Mouse (Mus musculus) c-Kit-negative CD71-positive TER-119-positive erythroid progenitor cells, embryonic 14.5 days (primary cell): ENCODE measurements at regions not wholly inside any gene's neighbourhood (a gene's known extent, or its start where the extent isn't known, plus 50 kb on each side); places are given as distances from the start of the nearest gene placed in this dataset.

ENCODE experiments used
- DNase-seq: peaks from one replicate; pipeline ENCODE4 v3.0.0-alpha.2; 2013; ENCODE audit warnings: low read depth, low spot score

DNA sequence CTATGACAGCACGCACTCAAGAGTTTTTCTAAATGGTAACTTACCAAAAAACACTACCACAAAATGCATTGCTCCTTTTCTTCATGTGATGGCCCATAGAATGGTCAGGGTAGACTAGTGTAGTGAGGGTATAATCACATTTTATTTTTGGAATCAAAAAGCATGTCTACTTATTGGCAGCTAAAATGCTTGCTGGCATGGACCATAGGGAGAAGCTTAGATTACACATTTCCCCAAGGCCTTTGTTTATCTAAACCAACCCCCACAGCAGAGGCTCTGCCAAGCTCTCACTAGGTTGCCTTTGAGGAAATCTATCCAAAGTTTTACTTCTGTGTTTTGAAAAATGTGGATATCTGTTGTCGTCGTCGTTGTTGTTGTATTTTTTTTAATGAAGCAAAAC lies 235.3 kb upstream of the Rnaseh2b start:
- no peak for DNase-seq

- DNase-seq = no peak
These were observed 234.3 kb upstream of the Rnaseh2b start for GRCm38 (mm10) chr14:62058100-62058499.

GRCm38 (mm10) chr14:62071140-62071539 lies 221.2 kb upstream of the Rnaseh2b start:
- DNase-seq = no peak

DNA sequence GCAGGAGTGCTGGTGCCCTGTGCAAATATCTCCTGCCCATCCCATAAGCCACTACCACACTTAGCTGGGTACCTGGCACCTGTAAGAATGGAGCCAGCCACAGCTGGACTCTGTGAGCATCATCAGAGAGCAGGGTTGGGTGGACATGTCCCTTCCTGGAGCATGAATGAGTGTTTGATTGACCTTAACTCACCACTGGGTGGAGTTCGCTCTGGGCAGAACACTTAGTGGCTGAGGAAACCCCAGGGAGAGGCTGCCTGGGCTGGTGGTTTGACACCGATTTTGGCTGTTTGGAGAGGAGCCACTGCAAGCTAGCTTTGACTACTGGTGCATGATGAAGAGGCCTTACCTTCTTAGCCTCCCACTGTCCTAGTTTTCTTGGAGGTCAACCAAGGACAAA lies 208.3 kb upstream of the Rnaseh2b start:
- DNase-seq = no peak

GRCm38 (mm10) chr14:62088174-62088573 lies 204.2 kb upstream of the Rnaseh2b start:
- DNase-seq = no peak

DNA sequence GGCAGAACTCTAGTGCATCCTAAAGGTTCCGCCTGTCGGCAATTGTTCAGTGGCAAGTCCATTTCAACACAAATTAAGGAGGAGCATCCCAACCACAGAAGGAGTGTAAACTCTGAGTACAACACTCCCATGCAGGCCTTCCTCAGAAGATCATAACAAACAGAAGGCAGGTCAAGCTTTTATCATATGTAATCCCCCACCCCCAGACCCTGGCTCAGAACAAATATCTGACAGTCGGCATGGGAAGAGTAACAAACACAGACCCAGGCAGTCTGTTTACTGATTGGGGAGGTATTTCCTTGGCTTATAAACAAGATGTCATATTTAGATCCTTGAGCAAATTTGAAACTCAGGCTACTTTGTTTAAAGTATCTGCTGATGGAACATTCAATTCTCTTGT lies 174.9 kb upstream of the Rnaseh2b start:
- no peak for DNase-seq

- DNase-seq = no peak
These were observed 173.8 kb upstream of the Rnaseh2b start for GRCm38 (mm10) chr14:62118542-62118953.

DNA sequence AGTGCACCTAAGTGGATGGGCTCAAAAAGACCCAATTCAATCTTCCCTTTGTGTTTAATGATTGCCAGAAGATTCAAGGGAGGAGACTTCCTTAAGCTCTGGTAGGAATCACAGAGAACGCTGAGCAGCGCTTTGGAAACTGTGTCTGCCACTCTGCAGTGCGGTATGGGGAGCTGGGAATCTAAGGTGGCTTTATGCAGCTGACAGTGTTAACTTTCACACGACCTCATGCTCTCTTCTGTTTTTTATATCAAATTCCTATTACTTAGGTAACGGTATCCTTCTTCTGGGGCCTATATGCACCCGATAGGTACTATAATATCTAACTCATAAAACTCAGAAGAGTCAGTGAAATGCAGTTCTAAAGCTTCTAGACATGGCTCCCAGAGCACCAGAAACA lies 163.5 kb upstream of the Rnaseh2b start:
- no peak for DNase-seq

DNA sequence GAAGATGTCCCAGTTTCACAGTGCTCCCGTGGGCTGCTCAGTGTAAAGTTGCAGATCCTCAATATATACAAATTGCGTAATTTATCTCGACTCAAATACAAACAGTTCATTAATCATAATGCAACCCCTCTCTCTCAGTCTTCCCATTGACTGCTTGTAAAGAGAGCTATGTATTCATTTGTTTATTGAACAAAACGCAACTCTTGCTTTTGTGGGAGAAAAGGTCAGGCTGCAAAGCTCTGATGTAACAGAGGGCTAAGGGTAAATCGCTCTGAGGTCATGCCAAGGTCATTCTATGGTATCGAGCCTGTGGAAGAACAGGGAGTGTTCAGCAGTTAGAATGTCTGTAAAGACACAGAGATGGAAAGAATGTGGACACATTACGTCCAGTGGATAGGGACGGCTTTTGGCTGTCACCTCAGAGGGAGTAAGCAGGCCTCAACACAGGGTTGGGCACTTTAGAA lies 160.0 kb upstream of the Rnaseh2b start:
- no peak for DNase-seq

- DNase-seq = no peak
These were observed 154.4 kb upstream of the Rnaseh2b start for GRCm38 (mm10) chr14:62137981-62138380.

GRCm38 (mm10) chr14:62144385-62145030 lies 147.9 kb upstream of the Rnaseh2b start:
- DNase-seq = no peak

GRCm38 (mm10) chr14:62157038-62157716 lies 135.2 kb upstream of the Rnaseh2b start:
- DNase-seq = no peak

GRCm38 (mm10) chr14:62159690-62160089 lies 132.7 kb upstream of the Rnaseh2b start:
- no peak for DNase-seq

- no peak for DNase-seq
These were observed 129.1 kb upstream of the Rnaseh2b start for GRCm38 (mm10) chr14:62163120-62163796.

DNA sequence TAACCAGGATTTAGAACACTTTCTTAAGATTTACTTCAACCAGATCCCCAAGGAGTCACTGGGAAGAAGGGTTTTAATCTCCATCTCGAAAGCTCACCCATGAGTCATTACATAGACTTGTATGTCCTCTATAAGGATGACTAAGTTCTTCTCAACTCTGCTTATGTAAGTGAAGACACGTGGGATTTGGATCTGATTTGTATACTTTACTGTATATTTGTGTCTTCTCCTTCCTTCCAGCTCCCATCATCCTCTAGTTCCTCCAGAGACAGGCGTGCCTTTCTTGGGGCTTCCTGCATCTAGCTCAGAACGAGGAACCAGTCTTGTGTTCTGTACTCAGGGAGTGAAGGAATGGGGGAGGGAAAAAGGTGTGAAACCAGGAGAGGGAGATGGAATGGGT lies 127.5 kb upstream of the Rnaseh2b start:
- DNase-seq = no peak

DNA sequence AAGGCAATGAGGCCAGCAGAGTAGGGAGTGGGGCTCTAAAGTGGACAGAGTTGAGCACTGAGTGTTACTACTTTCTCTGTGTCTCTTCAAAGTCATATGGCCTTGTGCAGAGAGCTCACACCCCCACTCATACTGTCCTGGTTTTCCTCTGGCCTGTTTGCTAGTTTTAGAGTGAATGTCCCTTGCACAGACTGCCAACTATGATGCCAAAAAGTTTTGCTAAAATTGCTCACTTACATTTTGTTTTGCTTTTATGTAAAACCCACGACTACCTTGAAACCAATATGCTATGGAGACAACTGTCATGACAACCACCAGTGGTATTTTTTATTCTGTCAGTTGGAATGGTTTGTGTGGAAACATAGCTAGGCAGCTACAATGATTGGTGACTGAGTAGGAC lies 126.4 kb upstream of the Rnaseh2b start:
- DNase-seq = no peak

DNA sequence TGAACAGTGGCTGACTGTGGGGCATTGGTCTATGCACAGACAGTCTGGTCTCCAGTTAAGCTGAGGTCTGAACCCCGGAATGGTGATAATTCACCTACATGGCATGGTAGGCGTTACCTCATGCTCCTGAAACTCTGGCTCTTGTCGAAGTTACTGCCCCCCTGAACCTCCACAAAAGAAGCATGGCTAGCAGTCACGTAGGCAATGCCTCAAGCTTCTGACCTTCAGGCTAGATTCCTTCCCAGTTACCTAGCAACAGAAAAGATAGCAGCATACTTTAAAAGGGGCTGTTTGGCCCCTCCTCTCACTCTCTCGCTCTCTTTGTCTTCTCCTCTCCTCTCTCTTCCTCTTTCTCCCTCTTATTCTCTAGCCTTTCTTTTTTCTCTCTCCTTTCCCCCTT lies 125.8 kb upstream of the Rnaseh2b start:
- DNase-seq = no peak

GRCm38 (mm10) chr14:62167090-62167489 lies 125.3 kb upstream of the Rnaseh2b start:
- no peak for DNase-seq

GRCm38 (mm10) chr14:62168711-62169110 lies 123.7 kb upstream of the Rnaseh2b start:
- no peak for DNase-seq

DNA sequence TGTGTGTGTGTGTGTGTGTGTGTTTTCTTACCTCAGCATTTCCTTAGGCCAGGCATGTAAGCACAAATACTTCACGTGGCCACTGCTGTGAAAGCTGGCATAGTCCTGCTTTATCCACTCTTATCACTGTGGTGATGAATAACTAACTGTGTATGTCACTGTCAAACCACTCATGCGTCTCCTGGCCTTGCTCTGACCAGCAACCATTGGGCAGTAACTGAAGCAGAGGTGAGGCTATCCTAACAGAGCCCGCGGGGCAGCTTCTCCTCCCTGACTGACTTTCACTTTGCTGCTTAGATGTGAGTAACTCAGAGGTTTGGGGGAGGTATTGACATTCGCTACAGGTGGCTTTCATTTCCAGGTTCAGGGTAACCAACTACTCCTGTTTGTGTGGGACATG lies 122.0 kb upstream of the Rnaseh2b start:
- DNase-seq = no peak

DNA sequence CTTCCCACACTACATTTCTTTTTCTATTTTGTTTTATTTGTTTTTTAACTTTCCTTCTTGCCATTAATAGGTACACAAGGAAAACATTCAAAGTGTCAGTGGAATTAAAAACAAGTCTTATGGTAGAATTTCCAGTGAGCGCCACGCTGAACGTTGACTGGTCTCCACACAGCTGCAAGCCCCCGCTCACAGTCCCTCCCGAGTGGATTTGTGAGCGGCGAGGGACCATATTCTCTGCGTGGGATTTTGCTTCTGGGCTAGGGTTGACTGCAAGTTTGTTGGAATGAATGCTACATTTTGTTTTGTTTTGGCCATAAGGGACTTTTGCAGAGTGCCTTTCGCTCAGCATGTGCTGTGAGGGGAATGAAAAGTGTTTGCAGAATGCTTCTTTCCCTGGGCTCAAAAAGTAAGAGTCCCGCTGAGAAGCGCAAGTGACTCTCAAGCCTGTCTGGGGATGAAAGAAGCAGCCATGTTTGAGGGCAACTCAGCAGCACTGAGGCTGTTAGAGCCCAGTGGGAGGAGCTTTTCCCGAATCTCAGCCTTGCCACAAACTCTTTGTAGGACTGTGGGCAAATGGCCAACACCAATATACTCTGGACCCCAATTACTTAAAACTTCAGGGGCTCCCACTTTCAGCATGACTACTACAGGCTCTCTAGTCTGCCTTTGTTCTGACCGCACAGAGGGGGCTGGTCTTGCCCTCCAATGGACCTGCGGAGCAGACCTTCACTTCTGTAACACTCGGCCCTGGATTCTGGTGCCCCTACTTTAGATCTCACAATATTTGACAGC lies 120.9 kb upstream of the Rnaseh2b start:
- no peak for DNase-seq
